Mouse (Mus musculus) heart, adult 2 months (tissue): ENCODE results near the gene Magt1.

Source experiments
- CTCF ChIP-seq: fragments of 200-600 bp; IDR thresholded peaks from 2 replicates; pipeline ENCODE4 v1.8.1; 2022; ENCODE audit warnings: antibody characterized with exemption, mild to moderate bottlenecking, moderate library complexity
- EP300 ChIP-seq: fragments of 200-500 bp; IDR thresholded peaks from 2 replicates; pipeline ENCODE4 v1.6.1; 2011; ENCODE audit warnings: low read depth, low read length, control low read depth; ENCODE audit not compliant: insufficient read depth
- POLR2A ChIP-seq: fragments of 200-500 bp; IDR thresholded peaks from 2 replicates; pipeline ENCODE4 v1.6.1; 2011; ENCODE audit warnings: mild to moderate bottlenecking, low read depth, low read length, control low read depth; ENCODE audit not compliant: insufficient read depth

GRCm38 (mm10) chrX:106017516-106017915 lies 5.8 kb upstream of the Magt1 start:
- TF ChIP-seq CTCF (no peak), EP300 (no peak), POLR2A (no peak)
